Mouse (Mus musculus) layer of hippocampus, postnatal 10 days (tissue): ENCODE measurements at regions not wholly inside any gene's neighbourhood (a gene's known extent, or its start where the extent isn't known, plus 50 kb on each side); places are given as distances from the start of the nearest gene placed in this dataset.

Source experiments
- DNase-seq, 2 experiments: peaks; one replicate each; pipeline ENCODE4 v3.0.0; 2021; ENCODE audit warnings: low spot score in 2 of 2

- DNase-seq = no peak
Measured at GRCm38 (mm10) chr14:79854216-79854615, 83.1 kb upstream of the Pcdh8 start.

- no peak for DNase-seq
Measured at GRCm38 (mm10) chr14:79852683-79853082, 81.6 kb upstream of the Pcdh8 start.

GRCm38 (mm10) chr14:79851795-79852194 is 80.7 kb upstream of the Pcdh8 start:
- DNase-seq = no peak

GRCm38 (mm10) chr14:79851231-79851630 is 80.1 kb upstream of the Pcdh8 start:
- DNase-seq = peak; percentile 26 to 42

- DNase-seq = no peak
Measured at GRCm38 (mm10) chr14:79849617-79850435, 78.7 kb upstream of the Pcdh8 start.

GRCm38 (mm10) chr14:79848116-79848515 is 77.0 kb upstream of the Pcdh8 start:
- no peak for DNase-seq

- DNase-seq = no peak
Measured at GRCm38 (mm10) chr14:79844306-79844705, 73.2 kb upstream of the Pcdh8 start.

GRCm38 (mm10) chr14:79843135-79843550 is 72.0 kb upstream of the Pcdh8 start:
- DNase-seq = peak; percentile 61 to 75

- DNase-seq = peak in 1 of 2 experiments; percentile 20
Measured at GRCm38 (mm10) chr14:79842734-79843133, 71.6 kb upstream of the Pcdh8 start.

- DNase-seq = no peak
Measured at GRCm38 (mm10) chr14:79837101-79837500, 66.0 kb upstream of the Pcdh8 start.

- DNase-seq = no peak
Measured at GRCm38 (mm10) chr14:79836186-79836585, 65.1 kb upstream of the Pcdh8 start.

- peak; percentile 49 to 66 for DNase-seq
Measured at GRCm38 (mm10) chr14:79824670-79825446, 53.7 kb upstream of the Pcdh8 start.

- DNase-seq = no peak
Measured at GRCm38 (mm10) chr14:79822453-79823117, 51.5 kb upstream of the Pcdh8 start.

GRCm38 (mm10) chr14:79822011-79822435 is 50.9 kb upstream of the Pcdh8 start:
- DNase-seq = peak in 1 of 2 experiments; percentile 43

GRCm38 (mm10) chr14:79821352-79822010 is 50.4 kb upstream of the Pcdh8 start:
- DNase-seq = no peak
